Comparison of ENCODE assay signal across 18 mouse cellular contexts in the genomic region with DNA sequence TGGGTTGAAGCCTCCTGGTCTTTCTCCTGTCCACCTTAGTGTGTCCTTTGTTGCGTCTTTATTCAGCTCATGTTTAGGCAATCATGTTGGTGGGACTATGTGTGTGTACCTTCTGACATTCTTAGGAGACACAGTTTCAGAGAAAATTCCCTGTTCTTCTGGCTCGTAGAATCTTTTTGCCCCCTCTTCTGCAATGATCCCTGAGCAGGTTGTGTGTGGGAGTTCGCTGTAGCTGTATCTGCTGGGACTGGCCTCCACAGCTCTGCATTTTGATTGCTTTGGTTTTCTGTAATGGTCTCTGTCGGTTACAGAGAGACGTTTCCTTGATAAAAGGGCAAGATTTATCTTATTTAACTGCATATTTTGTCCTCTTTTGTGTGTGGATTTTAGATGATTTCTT.
DNase-seq lines count a peak whose midpoint lies in the region; ATAC-seq and TF ChIP-seq lines count a peak whose summit lies in the region.
"Had no signal": no experiment of that assay in that cellular context is flagged by ENCODE, and none has a peak within 500 bp of the region (broad histone marks: within the 10 kb centered on the region; RNA-seq: fewer than 3 reads in every experiment).

No protein-coding gene starts in this region.

- no peaks in the 10 kb centered on the region for H3K9me3 ChIP-seq in intestine, embryonic 16.5 days (ENCODE audit: control insufficient read depth, low read length)
- H3K9me3 ChIP-seq: embryonic facial prominence, embryonic 12.5 days; forebrain, embryonic 15.5 days; heart, embryonic 13.5 days; hindbrain, embryonic 15.5 days had no signal

- peak; percentile 53 to 62 for DNase-seq in frontal cortex, adult 2 months (ENCODE audit: extremely low spot score in 1 of 2, low spot score in 1 of 2)
- no peak for DNase-seq in frontal cortex, postnatal 14 days (ENCODE audit: low spot score in 2 of 2)
- DNase-seq in left cerebral cortex, adult 11 months (ENCODE audit: low spot score): peak; percentile 31
- DNase-seq in left cerebral cortex, postnatal 4 days: no peak
- peak; percentile 81 for DNase-seq in brain, adult 2 months (ENCODE audit: low read depth, low spot score)
- peak in 1 of 2 experiments; percentile 35 for DNase-seq in left cerebral cortex, adult 2 months (ENCODE audit: extremely low spot score in 1 of 2, low spot score in 2 of 2)
- DNase-seq in cerebellum, adult 9-10 months: no peak
- DNase-seq: adrenal gland, postnatal 14 days; cerebellum, adult 18-20 months; cerebellum, postnatal 10 days; gastrocnemius, postnatal 36 days; heart, adult 11 months; heart, postnatal 36 days had no signal

- no peak overlapping the region for H3K4me3 ChIP-seq in left cerebral cortex, adult 2 months
- no peak overlapping the region for H3K4me3 ChIP-seq in intestine, embryonic 16.5 days (ENCODE audit: low read length)
- H3K4me3 ChIP-seq: embryonic facial prominence, embryonic 12.5 days; forebrain, embryonic 15.5 days; heart, embryonic 13.5 days; hindbrain, embryonic 15.5 days had no signal

- intact Hi-C loops in left cerebral cortex, postnatal 4 days (cut with DNase I): no loop called here
- intact Hi-C loops in left cerebral cortex, adult 2 months (cut with DNase I): no loop called here

- no peak for TF ChIP-seq CTCF in left cerebral cortex, adult 2 months (IDR thresholded peaks at IDR 0.05)

- H3K9ac ChIP-seq in intestine, embryonic 16.5 days (ENCODE audit: low read depth, low read length): no peak overlapping the region
- H3K9ac ChIP-seq: embryonic facial prominence, embryonic 12.5 days; forebrain, embryonic 15.5 days; heart, embryonic 13.5 days; hindbrain, embryonic 15.5 days had no signal

- ATAC-seq in intestine, embryonic 16.5 days: no peak
- ATAC-seq: forebrain, embryonic 15.5 days had no signal

- no peak overlapping the region for H3K4me2 ChIP-seq in intestine, embryonic 16.5 days (ENCODE audit: low read depth, low read length)
- H3K4me2 ChIP-seq: embryonic facial prominence, embryonic 12.5 days; forebrain, embryonic 15.5 days; heart, embryonic 13.5 days; hindbrain, embryonic 15.5 days had no signal

- H3K4me1 ChIP-seq in intestine, embryonic 16.5 days (ENCODE audit: control insufficient read depth, insufficient read depth, low read length): no peaks in the 10 kb centered on the region
- H3K4me1 ChIP-seq: embryonic facial prominence, embryonic 12.5 days; forebrain, embryonic 15.5 days; hindbrain, embryonic 15.5 days had no signal

- H3K36me3 ChIP-seq in intestine, embryonic 16.5 days (ENCODE audit: control insufficient read depth, insufficient read depth, low read length): no peaks in the 10 kb centered on the region
- H3K36me3 ChIP-seq: embryonic facial prominence, embryonic 12.5 days; forebrain, embryonic 15.5 days; hindbrain, embryonic 15.5 days had no signal

- 85% methylated on average over 5 of the region's 5 CpGs for WGBS in intestine, embryonic 16.5 days

- peak overlapping the region; percentile 61 for H3K27ac ChIP-seq in left cerebral cortex, adult 2 months
- H3K27ac ChIP-seq in intestine, embryonic 16.5 days (ENCODE audit: low read length): no peak overlapping the region
- H3K27ac ChIP-seq: embryonic facial prominence, embryonic 12.5 days; forebrain, embryonic 15.5 days; heart, embryonic 13.5 days; hindbrain, embryonic 15.5 days had no signal

- H3K27me3 ChIP-seq in intestine, embryonic 16.5 days (replicated peaks; ENCODE audit: control insufficient read depth, insufficient read depth, low read length): no peaks in the 10 kb centered on the region
- H3K27me3 ChIP-seq: embryonic facial prominence, embryonic 12.5 days; forebrain, embryonic 15.5 days; heart, embryonic 13.5 days; hindbrain, embryonic 15.5 days had no signal

Comparison
In these comparisons a context has a peak if more than half of its experiments do, and no peak if none do; other contexts are left out.
1. DNase-seq: peak in frontal cortex, adult 2 months (2 of 2), left cerebral cortex, adult 11 months (single experiment) and brain, adult 2 months (single experiment); none in frontal cortex, postnatal 14 days (0 of 2), left cerebral cortex, postnatal 4 days (single experiment) and cerebellum, adult 9-10 months (single experiment).